Mouse (Mus musculus): ENCODE measurements at regions not wholly inside any gene's neighbourhood (a gene's known extent, or its start where the extent isn't known, plus 50 kb on each side); places are given as distances from the start of the nearest gene placed in this dataset.

DNA sequence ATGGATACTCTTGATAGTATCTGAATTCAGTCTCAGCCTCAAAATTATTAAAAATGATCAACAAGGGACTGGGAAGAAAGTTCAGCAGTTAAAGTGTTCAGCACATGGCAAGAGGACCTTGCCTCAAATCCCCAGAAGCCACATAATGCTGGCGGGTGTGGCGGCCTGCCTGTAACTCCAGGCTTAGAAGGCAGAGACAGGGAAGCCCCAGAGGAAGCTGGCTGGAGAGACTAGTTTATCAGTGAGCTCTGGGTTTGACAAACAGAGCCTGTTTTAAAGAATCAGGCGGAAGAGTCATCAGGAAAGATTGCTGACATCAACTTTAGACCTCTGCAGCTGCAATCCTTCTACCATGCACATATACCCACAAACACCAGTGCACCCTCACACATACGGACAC is 52.1 kb upstream of the Fyn start:
- Histone ChIP-seq H3K36me3 (ENCODE audit: control insufficient read depth, insufficient read depth, low read length) (no peaks in the 10 kb centered on the region), H3K4me3 (ENCODE audit: low read depth, low read length) (no peak overlapping the region), H3K27me3 (ENCODE audit: control insufficient read depth, insufficient read depth, low read length) (no peaks in the 10 kb centered on the region), H3K4me1 (ENCODE audit: control insufficient read depth, insufficient read depth, insufficient read length, low read length) (no peaks in the 10 kb centered on the region), H3K27ac (ENCODE audit: insufficient read depth, low read depth, low read length) (no peak overlapping the region)
- TF ChIP-seq POLR2A (IDR thresholded peaks at IDR 0.05; ENCODE audit: low read depth, low read length) (no peak), CTCF (IDR thresholded peaks at IDR 0.05; ENCODE audit: extremely low read depth, insufficient read length, insufficient replicate concordance, low read depth, low read length) (no peak)
- 63% methylated on average over 4 of the region's 4 CpGs for WGBS

DNA sequence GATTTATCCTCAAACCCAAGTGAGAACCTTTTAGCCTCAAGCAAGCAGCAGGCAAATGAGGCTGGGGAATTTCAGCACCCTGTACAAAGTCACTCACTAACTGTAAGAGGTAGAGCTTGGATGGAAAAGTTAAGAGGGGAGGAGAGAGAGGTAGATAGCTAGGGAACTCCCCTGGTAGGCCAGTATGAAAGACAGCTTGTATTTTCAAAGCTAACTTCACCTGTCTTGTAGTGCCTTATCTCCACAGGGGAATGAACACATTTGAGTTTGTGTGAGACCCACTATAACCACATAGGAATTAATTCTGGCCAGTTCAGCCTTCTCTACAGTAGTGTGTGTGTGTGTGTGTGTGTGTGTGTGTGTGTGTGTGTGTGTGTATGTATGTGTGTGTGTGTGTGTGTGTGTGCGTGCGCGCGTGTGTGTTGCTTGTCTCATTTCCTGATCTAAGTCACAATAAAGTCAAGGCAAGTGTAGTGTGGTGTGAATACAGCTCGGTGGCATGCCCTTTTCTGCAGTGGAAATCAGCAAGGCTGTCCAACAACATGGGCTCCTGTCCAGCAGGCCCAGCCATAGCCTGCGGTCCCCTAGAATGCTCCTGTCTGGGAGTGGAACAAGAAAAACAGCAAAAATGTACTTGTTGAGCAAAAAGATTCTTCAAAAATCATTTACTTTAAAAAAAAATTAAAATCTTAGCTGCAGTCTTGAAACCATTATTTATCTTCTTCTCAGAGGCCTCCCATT is 53.1 kb upstream of the Fyn start:
- TF ChIP-seq POLR2A (IDR thresholded peaks at IDR 0.05; ENCODE audit: low read depth, low read length) (no peak), CTCF (IDR thresholded peaks at IDR 0.05; ENCODE audit: extremely low read depth, insufficient read length, insufficient replicate concordance, low read depth, low read length) (no peak)
- Histone ChIP-seq H3K4me3 (ENCODE audit: low read depth, low read length) (no peak overlapping the region), H3K27ac (ENCODE audit: insufficient read depth, low read depth, low read length) (no peak overlapping the region), H3K36me3 (ENCODE audit: control insufficient read depth, insufficient read depth, low read length) (no peaks in the 10 kb centered on the region), H3K27me3 (ENCODE audit: control insufficient read depth, insufficient read depth, low read length) (no peaks in the 10 kb centered on the region), H3K4me1 (ENCODE audit: control insufficient read depth, insufficient read depth, insufficient read length, low read length) (no peaks in the 10 kb centered on the region)
- WGBS = 84% methylated on average over 6 of the region's 6 CpGs

DNA sequence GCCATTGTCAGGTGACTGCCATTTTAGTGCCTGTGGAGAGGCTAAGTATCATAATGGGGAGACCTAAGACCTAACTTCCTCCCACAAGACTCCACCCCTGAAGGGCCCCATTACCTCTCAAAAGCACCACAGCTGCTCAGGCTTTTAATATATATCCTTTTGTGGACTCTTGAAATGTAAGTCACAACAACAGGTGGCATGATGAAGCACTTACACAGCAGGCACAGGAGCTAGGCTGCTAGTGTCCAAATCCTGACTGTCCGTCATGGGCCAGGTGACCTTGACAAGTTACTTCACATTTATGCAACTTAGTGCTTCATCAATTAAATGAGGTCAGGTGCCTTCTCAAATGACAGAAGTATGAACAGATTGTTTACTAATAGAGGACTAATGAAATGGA is 57.2 kb upstream of the Fyn start:
- Histone ChIP-seq H3K27me3 (ENCODE audit: control insufficient read depth, insufficient read depth, low read length) (no peaks in the 10 kb centered on the region), H3K36me3 (ENCODE audit: control insufficient read depth, insufficient read depth, low read length) (no peaks in the 10 kb centered on the region), H3K27ac (ENCODE audit: insufficient read depth, low read depth, low read length) (no peak overlapping the region), H3K4me1 (ENCODE audit: control insufficient read depth, insufficient read depth, insufficient read length, low read length) (no peaks in the 10 kb centered on the region), H3K4me3 (ENCODE audit: low read depth, low read length) (no peak overlapping the region)
- WGBS = 89% methylated on average over 1 of the region's 1 CpGs
- TF ChIP-seq CTCF (IDR thresholded peaks at IDR 0.05; ENCODE audit: extremely low read depth, insufficient read length, insufficient replicate concordance, low read depth, low read length) (no peak), POLR2A (IDR thresholded peaks at IDR 0.05; ENCODE audit: low read depth, low read length) (no peak)

DNA sequence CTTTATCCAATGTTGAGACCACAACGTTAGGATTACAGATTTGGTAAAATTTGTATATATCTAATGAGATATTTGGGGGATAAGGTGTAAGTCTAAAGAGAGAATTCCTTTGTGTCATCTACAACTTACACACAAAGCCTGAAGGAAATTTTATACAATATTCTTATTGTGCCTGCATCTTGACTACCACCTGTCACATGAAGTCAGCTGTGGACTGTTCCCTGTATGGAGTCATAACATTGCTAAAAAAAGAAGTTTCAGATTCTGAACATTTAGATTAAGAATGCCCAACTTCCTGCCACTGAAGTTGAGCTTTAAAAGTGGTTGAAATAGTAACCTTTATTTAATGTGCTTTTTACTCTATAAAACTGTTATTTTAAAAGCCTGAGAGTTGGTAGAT is 60.1 kb upstream of the Fyn start:
- Histone ChIP-seq H3K4me1 (ENCODE audit: control insufficient read depth, insufficient read depth, insufficient read length, low read length) (no peaks in the 10 kb centered on the region), H3K4me3 (ENCODE audit: low read depth, low read length) (no peak overlapping the region), H3K36me3 (ENCODE audit: control insufficient read depth, insufficient read depth, low read length) (no peaks in the 10 kb centered on the region), H3K27me3 (ENCODE audit: control insufficient read depth, insufficient read depth, low read length) (no peaks in the 10 kb centered on the region), H3K27ac (ENCODE audit: insufficient read depth, low read depth, low read length) (no peak overlapping the region)
- TF ChIP-seq CTCF (IDR thresholded peaks at IDR 0.05; ENCODE audit: extremely low read depth, insufficient read length, insufficient replicate concordance, low read depth, low read length) (no peak), POLR2A (IDR thresholded peaks at IDR 0.05; ENCODE audit: low read depth, low read length) (no peak)
- WGBS = 62% methylated on average over 1 of the region's 1 CpGs

DNA sequence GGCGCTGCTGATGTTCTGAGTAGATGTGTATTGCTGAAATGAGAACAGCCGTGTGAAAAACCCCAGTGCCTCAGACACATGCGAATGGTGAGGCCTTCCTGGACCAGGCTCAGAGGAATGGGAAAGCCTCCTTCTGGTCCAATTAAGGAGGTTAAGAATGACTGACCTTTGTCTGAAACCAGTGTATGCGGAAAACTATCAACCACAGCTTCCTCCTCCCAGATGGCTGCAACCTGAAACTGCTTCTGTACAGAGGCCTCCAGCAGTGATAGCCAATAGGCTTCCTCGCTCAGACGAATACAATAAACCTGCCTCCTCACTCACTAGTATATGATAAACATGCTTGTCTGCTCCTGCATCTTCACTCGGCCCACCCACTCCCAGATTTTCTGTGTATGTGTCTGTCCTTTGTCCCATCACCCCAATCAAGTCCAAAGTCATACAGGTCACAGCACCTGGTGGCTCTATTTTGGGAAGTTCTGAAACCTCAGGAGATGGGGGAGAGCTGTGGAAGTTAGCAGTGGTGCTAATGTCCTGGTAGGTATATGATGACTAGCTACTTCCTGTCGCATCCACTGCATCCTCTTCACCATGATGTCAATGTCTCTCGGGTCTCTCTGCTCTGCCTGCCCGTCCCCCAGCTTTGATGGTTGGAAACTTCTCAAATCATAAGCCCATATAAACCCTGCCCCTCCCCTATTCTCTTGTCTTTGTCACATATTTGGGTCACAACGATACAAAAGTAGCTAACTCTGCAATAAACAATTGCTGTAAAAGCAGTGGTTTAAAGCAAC is 75.8 kb upstream of the Fyn start:
- no peak overlapping the region for H3K27ac ChIP-seq (ENCODE audit: insufficient read depth, low read depth, low read length)
- 66% methylated on average over 11 of the region's 11 CpGs for WGBS

DNA sequence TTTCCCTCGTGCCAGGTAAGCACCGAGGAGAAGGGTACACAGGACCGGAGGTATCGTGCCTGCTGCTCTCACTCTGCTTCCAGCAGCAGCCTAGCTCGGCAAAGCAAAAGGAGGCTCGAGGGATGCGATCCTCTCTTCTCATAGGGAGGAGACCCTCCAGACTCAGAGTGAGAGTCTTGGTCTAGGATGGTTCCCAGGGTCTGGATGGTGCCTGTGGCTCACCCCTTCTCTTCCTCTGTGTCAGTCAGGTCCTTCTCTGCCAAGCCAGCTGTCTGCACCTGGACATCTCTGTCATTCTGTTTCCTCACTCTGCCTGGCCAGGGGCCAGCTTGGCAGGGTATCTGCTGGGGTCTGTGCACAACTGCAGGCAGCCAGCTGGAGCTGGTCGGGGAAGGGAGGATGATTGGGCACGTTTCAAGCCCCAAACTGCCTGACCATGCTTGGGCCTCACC is 76.9 kb upstream of the Fyn start:
- no peak overlapping the region for H3K4me3 ChIP-seq (ENCODE audit: low read depth, low read length)
- WGBS = 78% methylated on average over 9 of the region's 9 CpGs
- H3K4me1 ChIP-seq (ENCODE audit: control insufficient read depth, insufficient read depth, insufficient read length, low read length) = peaks cover 2% of the 10 kb centered on the region; the same call in 1 of the 2 replicates
- TF ChIP-seq CTCF (IDR thresholded peaks at IDR 0.05; ENCODE audit: extremely low read depth, insufficient read length, insufficient replicate concordance, low read depth, low read length) (no peak), POLR2A (IDR thresholded peaks at IDR 0.05; ENCODE audit: low read depth, low read length) (no peak)
- no peaks in the 10 kb centered on the region for H3K36me3 ChIP-seq (ENCODE audit: control insufficient read depth, insufficient read depth, low read length)
- no peak overlapping the region for H3K27ac ChIP-seq (ENCODE audit: insufficient read depth, low read depth, low read length)
- H3K27me3 ChIP-seq (ENCODE audit: control insufficient read depth, insufficient read depth, low read length) = no peaks in the 10 kb centered on the region

More for the DNA sequence above, 75.8 kb upstream of the Fyn start:
- TF ChIP-seq CTCF (IDR thresholded peaks at IDR 0.05; ENCODE audit: extremely low read depth, insufficient read length, insufficient replicate concordance, low read depth, low read length) (no peak), POLR2A (IDR thresholded peaks at IDR 0.05; ENCODE audit: low read depth, low read length) (no peak)
- Histone ChIP-seq H3K36me3 (ENCODE audit: control insufficient read depth, insufficient read depth, low read length) (no peaks in the 10 kb centered on the region), H3K27me3 (ENCODE audit: control insufficient read depth, insufficient read depth, low read length) (no peaks in the 10 kb centered on the region), H3K4me1 (ENCODE audit: control insufficient read depth, insufficient read depth, insufficient read length, low read length) (peaks cover 2% of the 10 kb centered on the region; the same call in 1 of the 2 replicates), H3K4me3 (ENCODE audit: low read depth, low read length) (no peak overlapping the region)

DNA sequence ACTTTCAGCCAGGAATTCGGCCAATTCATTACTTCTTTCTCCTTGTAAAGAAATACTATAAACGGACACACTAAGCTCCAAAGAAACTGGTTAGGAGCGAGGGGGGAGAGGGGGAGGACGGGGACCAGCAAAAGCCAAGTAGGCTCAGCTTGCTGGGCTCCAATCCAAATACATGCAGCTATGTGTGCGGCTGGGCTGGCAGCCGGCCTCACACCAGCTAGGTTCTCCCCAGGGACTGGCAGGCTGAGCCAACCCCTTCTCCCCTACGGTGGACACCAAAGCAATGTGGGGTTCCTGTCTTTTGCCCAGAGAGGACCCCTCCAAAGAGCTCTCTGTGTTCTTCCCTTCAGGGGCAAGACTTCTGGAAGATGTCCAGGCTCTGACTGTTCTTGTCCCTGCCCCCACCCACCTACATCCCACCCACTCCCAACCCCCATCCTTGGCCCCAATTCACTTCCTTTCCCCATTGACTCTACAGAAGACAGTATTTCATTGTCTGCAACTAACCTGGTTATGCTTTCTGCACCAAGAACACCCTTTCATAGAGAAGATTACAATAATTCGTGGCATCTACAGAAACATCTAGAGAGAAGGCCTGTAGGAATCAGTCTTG is 77.4 kb upstream of the Fyn start:
- Histone ChIP-seq H3K4me1 (ENCODE audit: control insufficient read depth, insufficient read depth, insufficient read length, low read length) (peaks cover 2% of the 10 kb centered on the region; the same call in 1 of the 2 replicates), H3K27ac (ENCODE audit: insufficient read depth, low read depth, low read length) (no peak overlapping the region), H3K36me3 (ENCODE audit: control insufficient read depth, insufficient read depth, low read length) (no peaks in the 10 kb centered on the region), H3K27me3 (ENCODE audit: control insufficient read depth, insufficient read depth, low read length) (no peaks in the 10 kb centered on the region), H3K4me3 (ENCODE audit: low read depth, low read length) (no peak overlapping the region)
- TF ChIP-seq POLR2A (IDR thresholded peaks at IDR 0.05; ENCODE audit: low read depth, low read length) = no peak
- TF ChIP-seq CTCF (IDR thresholded peaks at IDR 0.05; ENCODE audit: extremely low read depth, insufficient read length, insufficient replicate concordance, low read depth, low read length) = no peak
- WGBS = 45% methylated on average over 8 of the region's 8 CpGs

Measured in small intestine, adult 2 months (tissue).